Mouse (Mus musculus) CH12.LX (cell line): Measurements from ENCODE around the gene Skor1. TPM values are rescaled to one million over a fixed set of nuclear protein-coding genes. Genes with fewer than 3 reads are reported as not detected.

Experiments
- DNase-seq: peaks from one replicate; pipeline ENCODE4 v3.0.0-alpha.2; 2013; ENCODE audit errors: extremely low read depth
- H3K27ac ChIP-seq: 2 replicates; pipeline ENCODE4 v1.5.1; 2012; ENCODE audit warnings: low read depth, mild to moderate bottlenecking, control low read depth, moderate library complexity; ENCODE audit not compliant: insufficient read depth
- H3K27me3 ChIP-seq: replicated peaks from 2 replicates; pipeline ENCODE3; 2012; ENCODE audit warnings: inconsistent platforms
- H3K36me3 ChIP-seq, 2 experiments: replicated peaks in 1 of 2; 2 replicates each; pipeline versions ENCODE3 to v1.6.1; 2012; ENCODE audit warnings: inconsistent platforms in 1 of 2, low read length in 1 of 2, mild to moderate bottlenecking in 1 of 2, mixed read lengths in 1 of 2, moderate library complexity in 1 of 2; ENCODE audit not compliant: control insufficient read depth in 1 of 2, insufficient read depth in 1 of 2
- H3K4me1 ChIP-seq, 2 experiments: 2 replicates each; pipeline ENCODE4 v1.6.1; 2012; ENCODE audit warnings: inconsistent platforms in 1 of 2, moderate library complexity in 1 of 2; ENCODE audit not compliant: insufficient read depth in 2 of 2, control insufficient read depth in 1 of 2
- H3K4me2 ChIP-seq: 2 replicates; pipeline ENCODE4 v1.6.1; 2012; ENCODE audit warnings: low read depth, mild to moderate bottlenecking, control low read depth; ENCODE audit not compliant: poor library complexity, insufficient read depth, severe bottlenecking
- H3K4me3 ChIP-seq, 3 experiments: fragments of 150-350 bp in 1 of 3; sonication (generic) in 1 of 3; replicated peaks in 1 of 3; 2 replicates each; pipeline versions ENCODE3 to v1.5.1; 2011 to 2012; ENCODE audit warnings: low read depth in 2 of 3, low read length in 2 of 3, mild to moderate bottlenecking in 2 of 3, moderate library complexity in 2 of 3, control low read depth in 1 of 3, improper control_type of control experiment in 1 of 3, inconsistent platforms in 1 of 3, mixed read lengths in 1 of 3; ENCODE audit not compliant: poor library complexity in 1 of 3
- H3K79me2 ChIP-seq: replicated peaks from 2 replicates; pipeline ENCODE4 v1.6.1; 2012; ENCODE audit warnings: mild to moderate bottlenecking, moderate library complexity; ENCODE audit not compliant: control insufficient read depth, poor library complexity, insufficient read depth, severe bottlenecking; ENCODE audit errors: extremely low read depth
- H3K9ac ChIP-seq: 2 replicates; pipeline ENCODE4 v1.6.1; 2012; ENCODE audit warnings: low read depth, mild to moderate bottlenecking, control low read depth, moderate library complexity; ENCODE audit not compliant: insufficient read depth
- H3K9me3 ChIP-seq: replicated peaks from 2 replicates; pipeline ENCODE3; 2012; ENCODE audit warnings: low read length, inconsistent platforms, mixed read lengths
- CTCF ChIP-seq, 2 experiments: IDR thresholded peaks in 1 of 2; conservative IDR thresholded peaks in 1 of 2; 2 replicates each; pipeline ENCODE4 v1.5.1; 2011 to 2012; ENCODE audit warnings: low read depth in 2 of 2, low read length in 2 of 2, improper control_type of control experiment in 1 of 2, inconsistent platforms in 1 of 2, mild to moderate bottlenecking in 1 of 2, moderate library complexity in 1 of 2
- ELF1 ChIP-seq: IDR thresholded peaks from 2 replicates; pipeline ENCODE4 v1.6.1; 2014; ENCODE audit warnings: low read depth, mild to moderate bottlenecking, inconsistent platforms, low read length, improper control_type of control experiment
- ETS1 ChIP-seq: conservative IDR thresholded peaks from 2 replicates; pipeline ENCODE4 v1.6.1; 2012; ENCODE audit warnings: low read depth, mild to moderate bottlenecking, inconsistent platforms, low read length, improper control_type of control experiment, moderate library complexity
- HCFC1 ChIP-seq: IDR thresholded peaks from 2 replicates; pipeline ENCODE4 v1.6.1; 2012; ENCODE audit warnings: low read depth, mild to moderate bottlenecking, inconsistent platforms, low read length, improper control_type of control experiment
- JUN ChIP-seq: IDR thresholded peaks from 2 replicates; pipeline ENCODE4 v1.6.1; 2011; ENCODE audit warnings: low read depth, mild to moderate bottlenecking, low read length, improper control_type of control experiment, moderate library complexity; ENCODE audit not compliant: insufficient read depth
- JUND ChIP-seq: conservative IDR thresholded peaks from 2 replicates; pipeline ENCODE4 v1.6.1; 2011; ENCODE audit warnings: low read depth, low read length, improper control_type of control experiment
- MAFK ChIP-seq: IDR thresholded peaks from 2 replicates; pipeline ENCODE4 v1.6.1; 2011; ENCODE audit warnings: low read length, improper control_type of control experiment; ENCODE audit not compliant: insufficient replicate concordance
- MAZ ChIP-seq: IDR thresholded peaks from 2 replicates; pipeline ENCODE4 v1.6.1; 2012; ENCODE audit warnings: low read depth, mild to moderate bottlenecking, inconsistent platforms, low read length, improper control_type of control experiment, moderate library complexity
- MYC ChIP-seq: IDR thresholded peaks from 2 replicates; pipeline ENCODE4 v1.6.1; 2011; ENCODE audit warnings: low read depth, mild to moderate bottlenecking, improper control_type of control experiment, low read length
- NELFE ChIP-seq: IDR thresholded peaks from 2 replicates; pipeline ENCODE4 v1.6.1; 2011; ENCODE audit warnings: low read depth, low read length, improper control_type of control experiment
- POLR2A ChIP-seq: IDR thresholded peaks from 2 replicates; pipeline ENCODE4 v1.6.1; 2011; ENCODE audit warnings: low read depth, mild to moderate bottlenecking, improper control_type of control experiment, low read length
- RAD21 ChIP-seq: IDR thresholded peaks from 2 replicates; pipeline ENCODE4 v1.6.1; 2011; ENCODE audit warnings: low read depth, mild to moderate bottlenecking, low read length, improper control_type of control experiment, moderate library complexity
- RCOR1 ChIP-seq: conservative IDR thresholded peaks from 2 replicates; pipeline ENCODE4 v1.6.1; 2012; ENCODE audit warnings: low read depth, mild to moderate bottlenecking, inconsistent platforms, low read length, improper control_type of control experiment
- SIN3A ChIP-seq: IDR thresholded peaks from 2 replicates; pipeline ENCODE4 v1.6.1; 2012; ENCODE audit warnings: low read length, improper control_type of control experiment, inconsistent platforms
- SMC3 ChIP-seq: IDR thresholded peaks from 2 replicates; pipeline ENCODE4 v1.6.1; 2011; ENCODE audit warnings: low read depth, low read length, improper control_type of control experiment
- USF1 ChIP-seq: IDR thresholded peaks from 2 replicates; pipeline ENCODE4 v1.6.1; 2014; ENCODE audit warnings: low read depth, mild to moderate bottlenecking, inconsistent platforms, low read length, improper control_type of control experiment
- ZNF384 ChIP-seq: IDR thresholded peaks from 2 replicates; pipeline ENCODE4 v1.6.1; 2012; ENCODE audit warnings: low read depth, low read length, improper control_type of control experiment, inconsistent platforms
- dilution Hi-C: fragments of 300-500 bp; cut with MboI; formaldehyde crosslinking; loops from 2 replicates; pipeline ENCODE4 v1.14.3; 2020; ENCODE audit warnings: low sequenced_read_pairs; ENCODE audit not compliant: extremely low pct_unique_long_range_greater_than_20kb, extremely low pct_ligation_motif_present
- in situ Hi-C: fragments of 300-500 bp; cut with MboI; formaldehyde crosslinking; loops from 3 replicates; pipeline ENCODE4 v1.14.3; 2019; ENCODE audit warnings: low sequenced_read_pairs, low pct_ligation_motif_present, low pct_unique_long_range_greater_than_20kb, mixed read lengths
- polyA plus RNA-seq: library from polyadenylated mRNA; unstranded; fragments of >175 nt; gene quantifications from 2 replicates; pipeline ENCODE4 v1.2.1, GENCODE M21; 2012; ENCODE audit warnings: low read depth; ENCODE audit not compliant: insufficient read length
- total RNA-seq, 2 experiments: library from RNA; depleted of rRNA; stranded (reverse); fragments of 300-350 nt in 1 of 2; fragments of >200 nt in 1 of 2; gene quantifications; 2 replicates each; pipeline ENCODE4 v1.2.3; 2012 to 2014

The Skor1 gene
- total and polyA plus RNA-seq, 3 experiments, result not detected

DNA sequence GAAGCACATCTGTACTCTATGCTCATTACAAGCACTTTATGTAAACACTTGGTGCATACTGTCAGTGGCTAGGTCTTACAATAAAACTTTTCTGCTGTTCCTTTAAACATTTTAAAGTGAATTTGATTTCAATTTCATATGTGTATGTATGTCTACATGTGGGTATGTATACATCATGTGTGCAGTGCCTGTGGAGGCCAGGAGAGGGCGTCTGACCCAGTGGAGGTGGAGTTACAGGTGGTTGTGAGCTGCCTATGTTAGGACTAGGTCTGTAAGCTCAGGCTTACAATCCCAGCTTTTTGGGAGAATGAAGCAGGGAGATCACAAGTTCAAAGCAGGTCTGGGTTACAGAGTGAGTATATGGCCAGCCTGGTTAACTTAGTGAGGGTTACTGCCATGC lies 20.4 kb upstream of the Skor1 start:
- H3K9ac ChIP-seq, result no peak overlapping the region
- DNase-seq, result no peak
- H3K27ac ChIP-seq, result no peak overlapping the region
- dilution Hi-C loops (no loop called here), in situ Hi-C loops (no loop called here)
- no peak for TF ChIP-seq ZNF384
- no peak for TF ChIP-seq USF1
- TF ChIP-seq RAD21, result no peak
- TF ChIP-seq MYC, result no peak
- TF ChIP-seq JUN, result no peak
- TF ChIP-seq CTCF (conservative IDR thresholded peaks at IDR 0.05 in 1 of 2, IDR thresholded peaks at IDR 0.05 in 1 of 2; ENCODE audit: low read depth in 2 of 2, low read length in 2 of 2), result no peak; a peak in 1 of 4 replicates
- no peak for TF ChIP-seq ETS1
- no peak for TF ChIP-seq POLR2A
- TF ChIP-seq SIN3A, result no peak
- no peak for TF ChIP-seq MAZ
- TF ChIP-seq HCFC1, result no peak
- no peak for TF ChIP-seq ELF1
- TF ChIP-seq JUND, result no peak
- H3K4me2 ChIP-seq, result no peak overlapping the region
- no peak overlapping the region for H3K4me3 ChIP-seq
- H3K79me2 ChIP-seq, result no peaks in the 10 kb centered on the region
- H3K4me1 ChIP-seq, result peaks cover 3 to 24% of the 10 kb centered on the region in 2 experiments
- H3K27me3 ChIP-seq, result no peaks in the 10 kb centered on the region
- peaks cover under 1 to 51% of the 10 kb centered on the region in 2 experiments for H3K36me3 ChIP-seq
- H3K9me3 ChIP-seq, result peaks cover 2% of the 10 kb centered on the region

- Histone ChIP-seq H3K9me3 (peaks cover 2% of the 10 kb centered on the region), H3K9ac (no peak overlapping the region), H3K79me2 (no peaks in the 10 kb centered on the region), H3K4me1 (peaks cover 0 to 11% of the 10 kb centered on the region in 2 experiments; a peak in 2 of 4 replicates), H3K27me3 (no peaks in the 10 kb centered on the region), H3K4me2 (no peak overlapping the region), H3K4me3 (no peak overlapping the region), H3K27ac (no peak overlapping the region), H3K36me3 (peaks cover 8 to 62% of the 10 kb centered on the region in 2 experiments)
- dilution Hi-C loops (no loop called here), in situ Hi-C loops (no loop called here)
- DNase-seq, result no peak
- no peak for TF ChIP-seq MAFK
- no peak for TF ChIP-seq NELFE
- no peak for TF ChIP-seq JUN
- no peak for TF ChIP-seq SMC3
- TF ChIP-seq RAD21, result no peak
- TF ChIP-seq MAZ, result no peak
- no peak for TF ChIP-seq ETS1
- no peak for TF ChIP-seq RCOR1
These were observed 16.3 kb upstream of the Skor1 start for GRCm38 (mm10) chr9:63165070-63165469.
